Mouse (Mus musculus) kidney, embryonic 15.5 days (tissue): ENCODE measurements around the gene Slc4a2. TPM values are rescaled to one million over a fixed set of nuclear protein-coding genes. Genes with fewer than 3 reads are reported as not detected.

Experiments
- ATAC-seq: fragments of 200-750 bp; cut with Nextera tagmentation; replicated peaks from 2 replicates; pipeline ENCODE4 v1.8.0; 2017; ENCODE audit warnings: moderate TSS enrichment; ENCODE audit not compliant: low FRiP score
- H3K27ac ChIP-seq: fragments of 300-500 bp; sonication (generic); 2 replicates; pipeline ENCODE4 v1.5.1; 2015; ENCODE audit warnings: mild to moderate bottlenecking, inconsistent platforms
- H3K27me3 ChIP-seq: fragments of 300-500 bp; sonication (generic); 2 replicates; pipeline ENCODE4 v1.6.1; 2015; ENCODE audit warnings: inconsistent platforms
- H3K36me3 ChIP-seq: fragments of 300-500 bp; sonication (generic); 2 replicates; pipeline ENCODE4 v1.6.1; 2015; ENCODE audit warnings: inconsistent platforms
- H3K4me1 ChIP-seq: fragments of 300-500 bp; sonication (generic); 2 replicates; pipeline ENCODE4 v1.6.1; 2015; ENCODE audit warnings: inconsistent platforms
- H3K4me2 ChIP-seq: fragments of 300-500 bp; sonication (generic); 2 replicates; pipeline ENCODE4 v1.6.1; 2015; ENCODE audit warnings: moderate library complexity, mild to moderate bottlenecking, inconsistent platforms
- H3K4me3 ChIP-seq: fragments of 300-500 bp; sonication (generic); replicated peaks from 2 replicates; pipeline ENCODE4 v1.5.1; 2015; ENCODE audit warnings: mild to moderate bottlenecking, inconsistent platforms
- H3K9ac ChIP-seq: fragments of 300-500 bp; sonication (generic); 2 replicates; pipeline ENCODE4 v1.6.1; 2015; ENCODE audit warnings: mild to moderate bottlenecking, inconsistent platforms
- H3K9me3 ChIP-seq: fragments of 300-500 bp; sonication (generic); replicated peaks from 2 replicates; pipeline ENCODE4 v1.6.1; 2016; ENCODE audit warnings: inconsistent platforms
- WGBS: fragments of 180-500 bp; shearing (Covaris S2); methylation state at CpG from one replicate; pipeline ENCODE4 v1.1.7; 2015; ENCODE audit warnings: mixed read lengths; 5-methylcytosine and 5-hydroxymethylcytosine counted together
- polyA plus RNA-seq: library from polyadenylated mRNA; unstranded; fragments of >200 nt; fragmentation: Nextera tagmentation; extraction: Ambion mirVana; gene quantifications from 2 replicates; pipeline ENCODE4 v1.2.1, GENCODE M21; 2015

Slc4a2 gene
- polyA plus RNA-seq, 1 experiment from 2014 or later = 42.7 TPM

DNA sequence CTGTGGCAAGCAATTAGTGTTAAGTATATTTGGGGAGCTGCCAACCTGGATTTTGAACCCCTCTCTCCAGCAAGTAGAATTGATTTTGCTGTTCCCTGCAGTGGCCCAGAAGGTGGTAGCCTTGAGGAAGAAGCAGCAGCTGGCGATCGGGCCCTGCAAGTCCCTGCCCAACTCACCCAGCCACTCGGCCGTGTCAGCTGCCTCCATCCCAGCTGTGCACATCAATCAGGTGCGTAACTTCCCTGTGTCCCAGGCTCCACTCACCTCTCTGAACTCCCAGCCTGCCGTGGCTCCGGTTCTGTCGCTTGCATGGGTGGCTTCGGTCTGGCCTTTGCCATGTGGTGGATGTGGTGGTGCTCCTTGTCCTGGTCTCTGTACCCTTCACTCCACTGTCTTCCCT lies 54.3 kb downstream of the Slc4a2 start:
- peaks cover 52% of the 10 kb centered on the region for H3K4me1 ChIP-seq
- H3K36me3 ChIP-seq = peaks cover 61% of the 10 kb centered on the region
- ATAC-seq = no peak
- no peak overlapping the region for H3K9ac ChIP-seq
- peaks cover 30% of the 10 kb centered on the region for H3K27me3 ChIP-seq
- no peak overlapping the region for H3K4me2 ChIP-seq
- H3K4me3 ChIP-seq = no peak overlapping the region
- H3K9me3 ChIP-seq = no peaks in the 10 kb centered on the region
- H3K27ac ChIP-seq = no peak overlapping the region
- WGBS = 63% methylated on average over 9 of the region's 9 CpGs

DNA sequence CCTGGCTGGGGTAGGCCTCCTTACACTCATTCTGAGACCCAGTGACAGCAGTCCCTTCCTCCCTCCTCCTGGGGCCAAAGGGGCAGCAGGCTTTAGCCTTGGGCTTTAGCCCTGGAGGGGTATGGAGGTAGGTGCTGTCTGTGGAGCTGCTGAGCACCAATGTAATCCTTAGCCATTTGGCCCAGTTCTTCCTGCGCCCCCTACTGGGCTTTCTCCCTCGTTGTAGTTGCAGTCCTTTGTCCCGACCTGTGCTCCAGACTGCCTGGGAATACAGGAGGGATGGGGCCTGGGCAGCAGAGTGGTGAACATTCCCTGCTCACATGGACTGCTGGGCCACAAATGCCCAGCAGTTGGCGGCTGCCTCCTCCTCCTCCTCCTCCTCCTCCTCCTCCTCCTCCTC lies 58.0 kb downstream of the Slc4a2 start:
- Histone ChIP-seq H3K4me1 (peaks cover 50% of the 10 kb centered on the region), H3K9ac (no peak overlapping the region), H3K9me3 (no peaks in the 10 kb centered on the region), H3K27ac (no peak overlapping the region), H3K36me3 (peaks cover 82% of the 10 kb centered on the region), H3K27me3 (0 out of 2 replicates have a peak, but pooled peaks cover 9% of the 10 kb centered on the region), H3K4me2 (no peak overlapping the region), H3K4me3 (no peak overlapping the region)
- peak; percentile 34 for ATAC-seq
- 4% methylated on average over 4 of the region's 4 CpGs for WGBS

DNA sequence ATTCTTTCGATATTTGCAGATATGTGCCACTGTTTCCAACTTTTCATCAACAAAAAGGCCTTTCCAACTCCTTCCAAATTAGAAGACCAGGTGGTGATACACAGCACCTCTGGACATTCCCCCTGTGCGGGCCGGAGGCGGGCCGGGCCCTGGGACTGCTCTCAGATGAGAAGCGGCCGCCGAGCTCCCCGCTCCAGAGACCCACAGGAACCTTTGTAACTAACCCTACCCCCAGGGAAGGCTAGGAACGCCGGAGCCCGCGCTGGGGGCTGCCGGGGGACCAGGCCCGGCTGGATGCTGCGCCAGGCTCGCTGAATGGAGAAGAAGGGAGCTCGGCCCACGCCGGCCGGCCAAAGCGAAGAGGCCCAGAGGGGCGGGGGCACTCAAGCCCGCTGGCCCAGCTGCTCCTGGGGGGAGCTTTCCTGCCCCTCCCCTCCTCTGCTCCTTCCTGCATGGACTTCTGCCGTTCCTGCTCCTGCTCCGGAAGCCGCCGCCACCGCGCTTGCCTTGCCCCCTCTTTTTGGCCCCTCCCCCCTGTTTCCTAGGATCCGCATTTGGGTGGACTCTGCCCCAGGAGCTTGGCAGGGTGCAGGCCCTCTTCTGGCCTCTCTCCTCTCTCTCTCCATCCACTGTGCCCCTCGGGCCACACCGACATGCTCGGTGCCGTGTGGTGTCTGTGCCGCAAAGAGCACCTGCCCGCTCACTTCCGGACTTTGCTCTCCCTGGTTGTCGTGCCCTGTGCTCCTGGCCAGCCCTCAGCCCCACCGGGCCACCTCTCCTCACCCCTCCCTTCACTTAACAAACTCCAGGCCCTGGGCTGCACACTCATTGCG lies 58.8 kb downstream of the Slc4a2 start:
- Histone ChIP-seq H3K27me3 (0 out of 2 replicates have a peak, but pooled peaks cover 9% of the 10 kb centered on the region), H3K36me3 (peaks cover 82% of the 10 kb centered on the region), H3K27ac (peak overlapping the region; percentile 86), H3K4me3 (0 out of 2 replicates have a peak overlapping the region, but pooled peaks have one; percentile 2), H3K9ac (0 out of 2 replicates have a peak overlapping the region, but pooled peaks have one; percentile 3), H3K4me2 (peak overlapping the region; percentile 38), H3K9me3 (no peaks in the 10 kb centered on the region), H3K4me1 (peaks cover 46% of the 10 kb centered on the region)
- WGBS = 45% methylated on average over 37 of the region's 41 CpGs
- ATAC-seq = peak; percentile 64

- peak; percentile 11; the same call in 1 of the 2 replicates for ATAC-seq
- 27% methylated on average over 11 of the region's 11 CpGs for WGBS
- H3K9me3 ChIP-seq = no peaks in the 10 kb centered on the region
- 0 out of 2 replicates have a peak overlapping the region, but pooled peaks have one; percentile 3 for H3K9ac ChIP-seq
- H3K4me2 ChIP-seq = peak overlapping the region; percentile 1; the same call in 1 of the 2 replicates
- H3K4me1 ChIP-seq = peaks cover 45% of the 10 kb centered on the region
- H3K27me3 ChIP-seq = 0 out of 2 replicates have a peak, but pooled peaks cover 9% of the 10 kb centered on the region
- H3K36me3 ChIP-seq = peaks cover 82% of the 10 kb centered on the region
- H3K27ac ChIP-seq = peak overlapping the region; percentile 86
- no peak overlapping the region for H3K4me3 ChIP-seq
Measured at GRCm38 (mm10) chr5:24483326-24483725, 59.7 kb downstream of the Slc4a2 start.

DNA sequence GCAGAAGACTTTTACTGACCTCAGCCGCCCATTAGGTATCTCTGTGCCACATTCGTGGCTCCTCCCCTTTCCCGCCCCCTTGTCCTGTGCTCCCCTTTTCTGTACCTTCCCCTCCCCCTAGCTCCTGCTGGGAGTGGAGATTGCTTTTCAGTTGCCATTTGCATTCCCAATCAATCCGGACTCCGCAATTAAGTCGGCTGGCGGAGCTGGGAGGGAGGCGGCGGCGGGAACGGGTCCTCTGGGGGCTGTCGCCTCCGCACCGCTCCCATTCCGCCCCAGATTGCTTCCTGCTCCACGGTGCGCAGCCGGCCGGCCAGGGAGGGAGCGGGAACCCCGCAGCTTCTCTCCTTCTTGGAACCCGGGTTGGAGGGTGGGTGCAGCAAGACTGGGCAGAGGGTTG lies 61.3 kb downstream of the Slc4a2 start:
- Histone ChIP-seq H3K36me3 (peaks cover 82% of the 10 kb centered on the region), H3K4me1 (peaks cover 45% of the 10 kb centered on the region)

DNA sequence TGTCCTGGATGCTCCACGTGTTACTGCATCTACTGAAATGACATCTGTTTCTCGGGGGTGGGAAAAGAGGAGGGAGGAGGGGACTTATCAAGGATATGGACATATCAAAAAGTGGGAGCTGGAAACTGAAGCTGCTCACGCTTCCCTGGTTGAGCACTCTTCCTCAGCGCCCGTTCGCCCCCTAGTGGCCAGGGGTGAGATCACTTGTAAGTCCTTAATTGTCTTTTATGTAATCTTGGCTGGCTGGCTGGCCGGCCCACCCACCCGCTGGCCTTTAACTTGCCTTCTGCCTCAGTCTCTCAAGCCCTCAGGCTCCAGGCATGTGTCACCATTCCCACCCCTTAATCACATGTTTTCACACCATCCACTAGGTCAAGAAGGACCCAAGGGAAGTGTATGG lies 62.5 kb downstream of the Slc4a2 start:
- peaks cover 82% of the 10 kb centered on the region for H3K36me3 ChIP-seq
- no peak overlapping the region for H3K4me3 ChIP-seq
- no peak overlapping the region for H3K27ac ChIP-seq
- 6% methylated on average over 8 of the region's 8 CpGs for WGBS
- ATAC-seq = no peak
- no peak overlapping the region for H3K9ac ChIP-seq
- H3K9me3 ChIP-seq = no peaks in the 10 kb centered on the region
- H3K4me1 ChIP-seq = peaks cover 43% of the 10 kb centered on the region
- H3K27me3 ChIP-seq = 0 out of 2 replicates have a peak, but pooled peaks cover 9% of the 10 kb centered on the region
- H3K4me2 ChIP-seq = no peak overlapping the region

More for the DNA sequence above, 61.3 kb downstream of the Slc4a2 start:
- Histone ChIP-seq H3K9me3 (no peaks in the 10 kb centered on the region), H3K27ac (no peak overlapping the region), H3K9ac (peak overlapping the region; percentile 15; the same call in 1 of the 2 replicates), H3K4me2 (peak overlapping the region; percentile 56), H3K4me3 (peak overlapping the region; percentile 21), H3K27me3 (0 out of 2 replicates have a peak, but pooled peaks cover 9% of the 10 kb centered on the region)
- WGBS = 32% methylated on average over 22 of the region's 22 CpGs
- no peak for ATAC-seq

DNA sequence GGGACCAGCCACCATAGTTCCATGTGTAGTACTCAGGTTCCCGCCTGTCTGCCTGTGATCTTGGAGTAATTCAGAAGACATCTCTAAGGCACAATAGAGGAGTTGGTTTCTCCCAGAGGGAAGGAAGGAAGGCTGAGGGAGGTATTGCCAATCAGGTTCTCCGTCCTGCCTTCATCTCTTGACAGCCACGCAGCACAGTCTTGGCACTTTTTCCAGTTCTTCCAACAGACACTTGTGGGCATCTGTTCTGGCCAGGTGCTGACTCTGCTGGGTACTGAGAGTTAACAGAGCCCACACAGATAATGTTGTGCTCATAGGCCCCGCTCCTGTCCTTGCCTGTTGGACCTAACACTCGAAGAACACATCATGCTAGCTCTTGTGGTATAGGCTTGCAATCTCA lies 63.1 kb downstream of the Slc4a2 start:
- Histone ChIP-seq H3K9ac (no peak overlapping the region), H3K4me2 (no peak overlapping the region), H3K4me3 (no peak overlapping the region), H3K36me3 (peaks cover 83% of the 10 kb centered on the region), H3K4me1 (peaks cover 37% of the 10 kb centered on the region), H3K27me3 (0 out of 2 replicates have a peak, but pooled peaks cover 9% of the 10 kb centered on the region), H3K27ac (no peak overlapping the region), H3K9me3 (no peaks in the 10 kb centered on the region)
- ATAC-seq = no peak
- WGBS = 95% methylated on average over 5 of the region's 5 CpGs

GRCm38 (mm10) chr5:24490413-24490920 lies 66.8 kb downstream of the Slc4a2 start:
- Histone ChIP-seq H3K4me1 (peaks cover 9% of the 10 kb centered on the region), H3K4me2 (no peak overlapping the region), H3K27ac (no peak overlapping the region), H3K9me3 (no peaks in the 10 kb centered on the region), H3K36me3 (peaks cover 92% of the 10 kb centered on the region), H3K27me3 (0 out of 2 replicates have a peak, but pooled peaks cover 2% of the 10 kb centered on the region), H3K9ac (no peak overlapping the region), H3K4me3 (no peak overlapping the region)
- ATAC-seq = no peak
- WGBS = 42% methylated on average over 14 of the region's 14 CpGs

Other genes with a start within 250 kb of the Slc4a2 start
- gene Kcnh2, start 72.2 kb upstream of the Slc4a2 start, polyA plus RNA-seq = 7.1 and 7.2 TPM in 2 replicates
- gene Nos3, start 59.0 kb upstream of the Slc4a2 start, polyA plus RNA-seq = 15.4 and 18.4 TPM in 2 replicates
- gene Atg9b, start 31.7 kb upstream of the Slc4a2 start, polyA plus RNA-seq = 0.82 and 1.1 TPM in 2 replicates
- 59.2 and 62.0 TPM in 2 replicates for gene Abcb8, start 30.2 kb upstream of the Slc4a2 start, polyA plus RNA-seq
- gene Asic3, start 10.4 kb upstream of the Slc4a2 start, polyA plus RNA-seq = 0.39 and 0.53 TPM in 2 replicates
- 50.1 and 52.2 TPM in 2 replicates for gene Cdk5, start 307 bp upstream of the Slc4a2 start, polyA plus RNA-seq
- gene Fastk, start 21.4 kb downstream of the Slc4a2 start, polyA plus RNA-seq = 116 and 125 TPM in 2 replicates
- gene Tmub1, start 24.0 kb downstream of the Slc4a2 start, polyA plus RNA-seq = 25.2 and 26.5 TPM in 2 replicates
- gene Agap3, start 28.3 kb downstream of the Slc4a2 start, polyA plus RNA-seq = 18.8 and 21.0 TPM in 2 replicates
- gene Gbx1, start 103.4 kb downstream of the Slc4a2 start, polyA plus RNA-seq = 0.04 and 0.10 TPM in 2 replicates
- gene Asb10, start 117.1 kb downstream of the Slc4a2 start, polyA plus RNA-seq = 0.61 and 0.67 TPM in 2 replicates
- gene 4931409K22Rik, start 133.0 kb downstream of the Slc4a2 start, polyA plus RNA-seq = 0.23 TPM in 2 replicates
- 118 TPM in 2 replicates for gene Abcf2, start 153.6 kb downstream of the Slc4a2 start, polyA plus RNA-seq
- 23.2 and 24.7 TPM in 2 replicates for gene Chpf2, start 162.9 kb downstream of the Slc4a2 start, polyA plus RNA-seq
- gene Smarcd3, start 200.6 kb downstream of the Slc4a2 start, polyA plus RNA-seq = 26.5 and 33.4 TPM in 2 replicates